Mouse (Mus musculus): ENCODE data around the gene Gtpbp2. TPM values are rescaled to one million over a fixed set of nuclear protein-coding genes. Genes with fewer than 3 reads are reported as not detected.

The Gtpbp2 gene
- total and polyA plus RNA-seq, 2 experiments = 25.3 to 63.0 TPM

- Histone ChIP-seq H3K79me2 (ENCODE audit: control insufficient read depth, insufficient read depth, low read length) (no peaks in the 10 kb centered on the region; the same call in 1 of the 2 replicates), H3K27ac (replicated peaks; ENCODE audit: insufficient read depth, low read depth, low read length) (no peak overlapping the region; the same call in 1 of the 2 replicates), H3K27me3 (ENCODE audit: control insufficient read depth, insufficient read depth, low read length) (no peaks in the 10 kb centered on the region), H3K9ac (ENCODE audit: low read depth, low read length) (no peak overlapping the region), H3K4me1 (ENCODE audit: control insufficient read depth, insufficient read depth, low read length) (peaks cover 16% of the 10 kb centered on the region), H3K4me3 (ENCODE audit: insufficient read depth, low read depth, low read length) (no peak overlapping the region), H3K36me3 (ENCODE audit: control insufficient read depth, insufficient read depth, low read length) (peaks cover 17% of the 10 kb centered on the region; the same call in 1 of the 2 replicates)
- WGBS = 48% methylated on average over 7 of the region's 7 CpGs
- TF ChIP-seq CTCF (IDR thresholded peaks at IDR 0.05; ENCODE audit: low read depth, low read length) (no peak), POLR2A (IDR thresholded peaks at IDR 0.05; ENCODE audit: extremely low read depth, insufficient read depth, low read length) (no peak)
- DNase-seq (ENCODE audit: extremely low read depth, low read depth, low spot score) = no peak
These were observed 1.7 kb downstream of the Gtpbp2 start for GRCm38 (mm10) chr17:46162551-46162950.

GRCm38 (mm10) chr17:46162951-46163421, 2.2 kb downstream of the Gtpbp2 start:
- H3K79me2 ChIP-seq (ENCODE audit: control insufficient read depth, insufficient read depth, low read length) = no peaks in the 10 kb centered on the region; the same call in 1 of the 2 replicates
- no peaks in the 10 kb centered on the region for H3K27me3 ChIP-seq (ENCODE audit: control insufficient read depth, insufficient read depth, low read length)
- no peak overlapping the region for H3K9ac ChIP-seq (ENCODE audit: low read depth, low read length)
- DNase-seq (ENCODE audit: extremely low read depth, low read depth, low spot score) = peak; percentile 57
- peak overlapping the region; percentile 32 for H3K4me3 ChIP-seq (ENCODE audit: insufficient read depth, low read depth, low read length)
- H3K36me3 ChIP-seq (ENCODE audit: control insufficient read depth, insufficient read depth, low read length) = peaks cover 17% of the 10 kb centered on the region; the same call in 1 of the 2 replicates
- H3K4me1 ChIP-seq (ENCODE audit: control insufficient read depth, insufficient read depth, low read length) = peaks cover 16% of the 10 kb centered on the region
- TF ChIP-seq CTCF (IDR thresholded peaks at IDR 0.05; ENCODE audit: low read depth, low read length) (no peak), POLR2A (IDR thresholded peaks at IDR 0.05; ENCODE audit: extremely low read depth, insufficient read depth, low read length) (no peak)
- WGBS = 21% methylated on average over 9 of the region's 9 CpGs
- H3K27ac ChIP-seq (replicated peaks; ENCODE audit: insufficient read depth, low read depth, low read length) = peak overlapping the region; percentile 36; the same call in 1 of the 2 replicates

- peaks cover 23% of the 10 kb centered on the region; the same call in 1 of the 2 replicates for H3K36me3 ChIP-seq (ENCODE audit: control insufficient read depth, insufficient read depth, low read length)
- WGBS = 95% methylated on average over 8 of the region's 8 CpGs
- H3K27ac ChIP-seq (replicated peaks; ENCODE audit: insufficient read depth, low read depth, low read length) = no peak overlapping the region
- peaks cover 13% of the 10 kb centered on the region for H3K4me1 ChIP-seq (ENCODE audit: control insufficient read depth, insufficient read depth, low read length)
- H3K27me3 ChIP-seq (ENCODE audit: control insufficient read depth, insufficient read depth, low read length) = no peaks in the 10 kb centered on the region
- DNase-seq (ENCODE audit: extremely low read depth, low read depth, low spot score) = no peak
- TF ChIP-seq POLR2A (IDR thresholded peaks at IDR 0.05; ENCODE audit: extremely low read depth, insufficient read depth, low read length) = no peak
- no peak for TF ChIP-seq CTCF (IDR thresholded peaks at IDR 0.05; ENCODE audit: low read depth, low read length)
- H3K9ac ChIP-seq (ENCODE audit: low read depth, low read length) = no peak overlapping the region
- no peak overlapping the region for H3K4me3 ChIP-seq (ENCODE audit: insufficient read depth, low read depth, low read length)
- H3K79me2 ChIP-seq (ENCODE audit: control insufficient read depth, insufficient read depth, low read length) = no peaks in the 10 kb centered on the region; the same call in 1 of the 2 replicates
These were observed 3.5 kb downstream of the Gtpbp2 start for GRCm38 (mm10) chr17:46164301-46164700.

- Histone ChIP-seq H3K79me2 (ENCODE audit: control insufficient read depth, insufficient read depth, low read length) (no peaks in the 10 kb centered on the region; the same call in 1 of the 2 replicates), H3K27me3 (ENCODE audit: control insufficient read depth, insufficient read depth, low read length) (no peaks in the 10 kb centered on the region), H3K27ac (replicated peaks; ENCODE audit: insufficient read depth, low read depth, low read length) (no peak overlapping the region), H3K4me1 (ENCODE audit: control insufficient read depth, insufficient read depth, low read length) (peaks cover 13% of the 10 kb centered on the region), H3K36me3 (ENCODE audit: control insufficient read depth, insufficient read depth, low read length) (peaks cover 26% of the 10 kb centered on the region; the same call in 1 of the 2 replicates), H3K9ac (ENCODE audit: low read depth, low read length) (no peak overlapping the region), H3K4me3 (ENCODE audit: insufficient read depth, low read depth, low read length) (no peak overlapping the region)
- 95% methylated on average over 10 of the region's 10 CpGs for WGBS
- no peak for DNase-seq (ENCODE audit: extremely low read depth, low read depth, low spot score)
- no peak for TF ChIP-seq POLR2A (IDR thresholded peaks at IDR 0.05; ENCODE audit: extremely low read depth, insufficient read depth, low read length)
- TF ChIP-seq CTCF (IDR thresholded peaks at IDR 0.05; ENCODE audit: low read depth, low read length) = no peak
These were observed 4.0 kb downstream of the Gtpbp2 start for GRCm38 (mm10) chr17:46164791-46165190.

DNA sequence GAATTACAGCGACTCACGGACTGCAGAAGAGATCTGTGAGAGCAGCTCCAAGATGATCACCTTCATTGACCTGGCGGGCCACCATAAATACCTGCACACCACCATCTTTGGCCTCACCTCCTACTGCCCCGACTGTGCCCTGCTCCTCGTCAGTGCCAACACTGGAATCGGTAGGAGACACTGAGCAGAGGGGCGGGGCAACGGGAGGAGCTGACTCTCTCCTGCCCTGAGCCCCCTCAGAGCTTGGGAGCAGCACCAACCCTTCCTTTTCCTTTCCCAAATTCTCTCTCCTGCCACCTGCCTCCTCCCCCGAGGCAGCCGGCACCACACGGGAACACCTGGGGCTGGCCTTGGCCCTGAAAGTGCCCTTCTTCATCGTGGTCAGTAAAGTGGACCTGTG, 4.6 kb downstream of the Gtpbp2 start:
- H3K4me3 ChIP-seq (ENCODE audit: insufficient read depth, low read depth, low read length) = no peak overlapping the region
- H3K36me3 ChIP-seq (ENCODE audit: control insufficient read depth, insufficient read depth, low read length) = peaks cover 27% of the 10 kb centered on the region; the same call in 1 of the 2 replicates

GRCm38 (mm10) chr17:46166270-46166669, 5.4 kb downstream of the Gtpbp2 start:
- Histone ChIP-seq H3K79me2 (ENCODE audit: control insufficient read depth, insufficient read depth, low read length) (no peaks in the 10 kb centered on the region; the same call in 1 of the 2 replicates), H3K27me3 (ENCODE audit: control insufficient read depth, insufficient read depth, low read length) (no peaks in the 10 kb centered on the region), H3K27ac (replicated peaks; ENCODE audit: insufficient read depth, low read depth, low read length) (no peak overlapping the region), H3K9ac (ENCODE audit: low read depth, low read length) (no peak overlapping the region), H3K4me3 (ENCODE audit: insufficient read depth, low read depth, low read length) (no peak overlapping the region), H3K36me3 (ENCODE audit: control insufficient read depth, insufficient read depth, low read length) (peaks cover 30% of the 10 kb centered on the region), H3K4me1 (ENCODE audit: control insufficient read depth, insufficient read depth, low read length) (peaks cover 13% of the 10 kb centered on the region)
- TF ChIP-seq CTCF (IDR thresholded peaks at IDR 0.05; ENCODE audit: low read depth, low read length) (no peak), POLR2A (IDR thresholded peaks at IDR 0.05; ENCODE audit: extremely low read depth, insufficient read depth, low read length) (no peak)
- 79% methylated on average over 5 of the region's 5 CpGs for WGBS
- DNase-seq (ENCODE audit: extremely low read depth, low read depth, low spot score) = no peak

More for the DNA sequence above, 4.6 kb downstream of the Gtpbp2 start:
- Histone ChIP-seq H3K4me1 (ENCODE audit: control insufficient read depth, insufficient read depth, low read length) (peaks cover 13% of the 10 kb centered on the region), H3K9ac (ENCODE audit: low read depth, low read length) (no peak overlapping the region), H3K27me3 (ENCODE audit: control insufficient read depth, insufficient read depth, low read length) (no peaks in the 10 kb centered on the region), H3K79me2 (ENCODE audit: control insufficient read depth, insufficient read depth, low read length) (no peaks in the 10 kb centered on the region; the same call in 1 of the 2 replicates), H3K27ac (replicated peaks; ENCODE audit: insufficient read depth, low read depth, low read length) (no peak overlapping the region)
- WGBS = 85% methylated on average over 12 of the region's 12 CpGs
- no peak for DNase-seq (ENCODE audit: extremely low read depth, low read depth, low spot score)
- TF ChIP-seq POLR2A (IDR thresholded peaks at IDR 0.05; ENCODE audit: extremely low read depth, insufficient read depth, low read length) (no peak), CTCF (IDR thresholded peaks at IDR 0.05; ENCODE audit: low read depth, low read length) (no peak)

All from liver, adult 2 months (tissue).